Mouse (Mus musculus): Measurements from ENCODE around the gene Fam98b. TPM values are rescaled to one million over a fixed set of nuclear protein-coding genes. Genes with fewer than 3 reads are reported as not detected.

Fam98b gene
- polyA plus RNA-seq, 1 experiment, result 36.4 TPM

GRCm38 (mm10) chr2:117210416-117211085 lies 39.0 kb upstream of the Fam98b start:
- H3K79me2 ChIP-seq (ENCODE audit: control insufficient read depth, insufficient read depth), result no peaks in the 10 kb centered on the region
- TF ChIP-seq USF1 (IDR thresholded peaks at IDR 0.05; ENCODE audit: low read depth) (no peak), CTCF (IDR thresholded peaks at IDR 0.05; ENCODE audit: control insufficient read depth, insufficient read depth, insufficient read length) (no peak), MYOD1 (IDR thresholded peaks at IDR 0.05; ENCODE audit: control insufficient read depth, insufficient read length, low read depth) (no peak), FOSL1 (IDR thresholded peaks at IDR 0.05; ENCODE audit: insufficient read depth, low read length, poor library complexity, severe bottlenecking) (no peak), MYOG (IDR thresholded peaks at IDR 0.05; ENCODE audit: control insufficient read depth, extremely low read depth, insufficient read length) (no peak), MAX (IDR thresholded peaks at IDR 0.05) (no peak), CEBPB (IDR thresholded peaks at IDR 0.05; ENCODE audit: low read depth) (no peak)
- H3K79me3 ChIP-seq (ENCODE audit: low read depth), result no peaks in the 10 kb centered on the region
- H3K36me3 ChIP-seq (ENCODE audit: control insufficient read depth, insufficient read depth), result no peaks in the 10 kb centered on the region
- H3ac ChIP-seq (ENCODE audit: control insufficient read depth, insufficient read length, low read depth), result peak overlapping the region; percentile 25
- H3K27me3 ChIP-seq (ENCODE audit: control insufficient read depth, insufficient read depth, insufficient read length), result no peaks in the 10 kb centered on the region
- H3K4me3 ChIP-seq (ENCODE audit: insufficient read depth, poor library complexity, severe bottlenecking), result no peak overlapping the region

- TF ChIP-seq MYOD1 (IDR thresholded peaks at IDR 0.05; ENCODE audit: control insufficient read depth, insufficient read length, low read depth) (no peak), CEBPB (IDR thresholded peaks at IDR 0.05; ENCODE audit: low read depth) (no peak), USF1 (IDR thresholded peaks at IDR 0.05; ENCODE audit: low read depth) (no peak), MYOG (IDR thresholded peaks at IDR 0.05; ENCODE audit: control insufficient read depth, extremely low read depth, insufficient read length) (no peak), FOSL1 (IDR thresholded peaks at IDR 0.05; ENCODE audit: insufficient read depth, low read length, poor library complexity, severe bottlenecking) (no peak), MAX (IDR thresholded peaks at IDR 0.05) (no peak), CTCF (IDR thresholded peaks at IDR 0.05; ENCODE audit: control insufficient read depth, insufficient read depth, insufficient read length) (no peak)
- Histone ChIP-seq H3K4me3 (ENCODE audit: insufficient read depth, poor library complexity, severe bottlenecking) (no peak overlapping the region), H3K36me3 (ENCODE audit: control insufficient read depth, insufficient read depth) (no peaks in the 10 kb centered on the region), H3ac (ENCODE audit: control insufficient read depth, insufficient read length, low read depth) (no peak overlapping the region), H3K27me3 (ENCODE audit: control insufficient read depth, insufficient read depth, insufficient read length) (no peaks in the 10 kb centered on the region), H3K79me3 (ENCODE audit: low read depth) (no peaks in the 10 kb centered on the region), H3K79me2 (ENCODE audit: control insufficient read depth, insufficient read depth) (no peaks in the 10 kb centered on the region)
These were observed 33.4 kb upstream of the Fam98b start for GRCm38 (mm10) chr2:117216152-117216551.

GRCm38 (mm10) chr2:117217695-117218216 lies 31.8 kb upstream of the Fam98b start:
- no peaks in the 10 kb centered on the region for H3K36me3 ChIP-seq (ENCODE audit: control insufficient read depth, insufficient read depth)
- H3ac ChIP-seq (ENCODE audit: control insufficient read depth, insufficient read length, low read depth), result no peak overlapping the region
- no peaks in the 10 kb centered on the region for H3K79me3 ChIP-seq (ENCODE audit: low read depth)
- no peak overlapping the region for H3K4me3 ChIP-seq (ENCODE audit: insufficient read depth, poor library complexity, severe bottlenecking)
- no peaks in the 10 kb centered on the region for H3K27me3 ChIP-seq (ENCODE audit: control insufficient read depth, insufficient read depth, insufficient read length)
- no peak for TF ChIP-seq CEBPB (IDR thresholded peaks at IDR 0.05; ENCODE audit: low read depth)
- no peak for TF ChIP-seq FOSL1 (IDR thresholded peaks at IDR 0.05; ENCODE audit: insufficient read depth, low read length, poor library complexity, severe bottlenecking)
- TF ChIP-seq MYOD1 (IDR thresholded peaks at IDR 0.05; ENCODE audit: control insufficient read depth, insufficient read length, low read depth), result no peak
- H3K79me2 ChIP-seq (ENCODE audit: control insufficient read depth, insufficient read depth), result no peaks in the 10 kb centered on the region

GRCm38 (mm10) chr2:117219536-117219935 lies 30.0 kb upstream of the Fam98b start:
- H3K79me2 ChIP-seq (ENCODE audit: control insufficient read depth, insufficient read depth), result no peaks in the 10 kb centered on the region
- H3K79me3 ChIP-seq (ENCODE audit: low read depth), result no peaks in the 10 kb centered on the region
- H3K27me3 ChIP-seq (ENCODE audit: control insufficient read depth, insufficient read depth, insufficient read length), result no peaks in the 10 kb centered on the region
- no peak overlapping the region for H3K4me3 ChIP-seq (ENCODE audit: insufficient read depth, poor library complexity, severe bottlenecking)
- no peaks in the 10 kb centered on the region for H3K36me3 ChIP-seq (ENCODE audit: control insufficient read depth, insufficient read depth)
- H3ac ChIP-seq (ENCODE audit: control insufficient read depth, insufficient read length, low read depth), result no peak overlapping the region
- no peak for TF ChIP-seq MAX (IDR thresholded peaks at IDR 0.05)
- TF ChIP-seq CTCF (IDR thresholded peaks at IDR 0.05; ENCODE audit: control insufficient read depth, insufficient read depth, insufficient read length), result no peak
- no peak for TF ChIP-seq MYOD1 (IDR thresholded peaks at IDR 0.05; ENCODE audit: control insufficient read depth, insufficient read length, low read depth)
- no peak for TF ChIP-seq MYOG (IDR thresholded peaks at IDR 0.05; ENCODE audit: control insufficient read depth, extremely low read depth, insufficient read length)
- no peak for TF ChIP-seq FOSL1 (IDR thresholded peaks at IDR 0.05; ENCODE audit: insufficient read depth, low read length, poor library complexity, severe bottlenecking)
- no peak for TF ChIP-seq USF1 (IDR thresholded peaks at IDR 0.05; ENCODE audit: low read depth)
- no peak for TF ChIP-seq CEBPB (IDR thresholded peaks at IDR 0.05; ENCODE audit: low read depth)

- Histone ChIP-seq H3K36me3 (ENCODE audit: control insufficient read depth, insufficient read depth) (no peaks in the 10 kb centered on the region), H3ac (ENCODE audit: control insufficient read depth, insufficient read length, low read depth) (no peak overlapping the region), H3K4me3 (ENCODE audit: insufficient read depth, poor library complexity, severe bottlenecking) (no peak overlapping the region), H3K27me3 (ENCODE audit: control insufficient read depth, insufficient read depth, insufficient read length) (no peaks in the 10 kb centered on the region), H3K79me2 (ENCODE audit: control insufficient read depth, insufficient read depth) (no peaks in the 10 kb centered on the region), H3K79me3 (ENCODE audit: low read depth) (no peaks in the 10 kb centered on the region)
- TF ChIP-seq CTCF (IDR thresholded peaks at IDR 0.05; ENCODE audit: control insufficient read depth, insufficient read depth, insufficient read length) (no peak), FOSL1 (IDR thresholded peaks at IDR 0.05; ENCODE audit: insufficient read depth, low read length, poor library complexity, severe bottlenecking) (no peak), CEBPB (IDR thresholded peaks at IDR 0.05; ENCODE audit: low read depth) (no peak), MYOD1 (IDR thresholded peaks at IDR 0.05; ENCODE audit: control insufficient read depth, insufficient read length, low read depth) (no peak), MYOG (IDR thresholded peaks at IDR 0.05; ENCODE audit: control insufficient read depth, extremely low read depth, insufficient read length) (no peak), MAX (IDR thresholded peaks at IDR 0.05) (no peak), USF1 (IDR thresholded peaks at IDR 0.05; ENCODE audit: low read depth) (no peak)
These were observed 26.9 kb upstream of the Fam98b start for GRCm38 (mm10) chr2:117222651-117223050.

Data from C2C12 (cell line).